Mouse (Mus musculus) cortical plate, adult 2 months (tissue): ENCODE results near the gene Gm21671.
"Not testable (repeated sequence)": the region's sequence is repeated elsewhere in the genome, so short reads cannot be mapped to it uniquely, and the experiment has no call there.

Source experiments
- CTCF ChIP-seq: fragments of 200-500 bp; IDR thresholded peaks from 2 replicates; pipeline ENCODE4 v1.5.1; 2011; ENCODE audit warnings: mild to moderate bottlenecking, control low read depth, low read length; ENCODE audit not compliant: insufficient read depth; ENCODE audit errors: extremely low read depth
- POLR2A ChIP-seq: fragments of 200-500 bp; IDR thresholded peaks from 2 replicates; pipeline ENCODE4 v1.6.1; 2011; ENCODE audit warnings: mild to moderate bottlenecking, low read length, control low read depth; ENCODE audit not compliant: insufficient read depth; ENCODE audit errors: extremely low read depth

DNA sequence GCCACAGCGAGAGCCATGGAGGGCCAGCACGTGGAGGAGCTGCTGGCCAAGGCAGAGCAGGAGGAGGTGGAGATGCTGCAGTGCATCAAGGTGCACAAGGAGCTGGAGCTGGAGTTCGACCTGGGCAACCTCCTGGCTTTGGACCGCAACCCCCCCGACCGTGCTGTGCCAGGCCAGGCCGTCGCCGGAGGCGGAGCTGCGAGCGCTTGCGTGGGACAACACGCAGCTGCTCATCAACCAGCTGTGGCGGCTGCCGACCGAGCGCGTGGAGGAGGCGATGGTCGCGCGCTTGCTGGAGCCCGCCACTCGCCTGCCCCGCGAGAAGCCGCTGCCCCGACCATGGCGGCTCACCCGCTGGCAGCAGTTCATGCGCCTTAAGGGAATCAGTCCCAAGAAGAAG lies 2.4 kb upstream of the Gm21671 start:
- not testable (repeated sequence) for TF ChIP-seq POLR2A, CTCF
